Mouse (Mus musculus) stomach, postnatal 0 days (tissue): ENCODE measurements at regions not wholly inside any gene's neighbourhood (a gene's known extent, or its start where the extent isn't known, plus 50 kb on each side); places are given as distances from the start of the nearest gene placed in this dataset.

Experiments used
- ATAC-seq: fragments of 200-750 bp; cut with Nextera tagmentation; 2 replicates; pipeline ENCODE4 v1.8.0; 2017; ENCODE audit not compliant: low FRiP score, low TSS enrichment
- DNase-seq: peaks from one replicate; pipeline ENCODE4 v3.0.0-alpha.2; 2016; ENCODE audit warnings: low spot score
- H3K27ac ChIP-seq: fragments of 300-500 bp; sonication (generic); replicated peaks from 2 replicates; pipeline ENCODE4 v1.5.1; 2014; ENCODE audit warnings: mild to moderate bottlenecking, control low read depth
- H3K27me3 ChIP-seq: fragments of 300-500 bp; sonication (generic); 2 replicates; pipeline ENCODE4 v1.6.1; 2014; ENCODE audit warnings: low read length; ENCODE audit not compliant: control insufficient read depth, insufficient read depth
- H3K36me3 ChIP-seq: fragments of 300-500 bp; sonication (generic); 2 replicates; pipeline ENCODE4 v1.6.1; 2014; ENCODE audit warnings: low read length, mixed read lengths; ENCODE audit not compliant: control insufficient read depth, insufficient read depth
- H3K4me1 ChIP-seq: fragments of 300-500 bp; sonication (generic); replicated peaks from 2 replicates; pipeline ENCODE4 v1.6.1; 2014; ENCODE audit warnings: antibody characterized with exemption; ENCODE audit not compliant: control insufficient read depth, insufficient read depth
- H3K4me2 ChIP-seq: fragments of 300-500 bp; sonication (generic); replicated peaks from 2 replicates; pipeline ENCODE4 v1.6.1; 2014; ENCODE audit warnings: low read depth, mild to moderate bottlenecking, control low read depth, moderate library complexity
- H3K4me3 ChIP-seq: fragments of 300-500 bp; sonication (generic); 2 replicates; pipeline ENCODE4 v1.5.1; 2014; ENCODE audit warnings: low read depth, low read length, control low read depth
- H3K9ac ChIP-seq: fragments of 300-500 bp; sonication (generic); 2 replicates; pipeline ENCODE4 v1.6.1; 2014; ENCODE audit warnings: mild to moderate bottlenecking, low read length, control low read depth, mixed read lengths
- H3K9me3 ChIP-seq: fragments of 300-500 bp; sonication (generic); 2 replicates; pipeline ENCODE4 v1.6.1; 2016; ENCODE audit warnings: low read length; ENCODE audit not compliant: control insufficient read depth
- CTCF ChIP-seq: IDR thresholded peaks from 2 replicates; pipeline ENCODE4 v1.5.1; 2016; ENCODE audit warnings: antibody characterized with exemption, low read depth, mild to moderate bottlenecking, moderate library complexity
- EP300 ChIP-seq: optimal IDR thresholded peaks from 2 replicates; pipeline ENCODE3; 2016; ENCODE audit warnings: antibody characterized with exemption
- WGBS: fragments of 180-500 bp; shearing (Covaris S2); extraction: QIAGEN DNeasy Blood & Tissue Kit; methylation state at CpG from one replicate; pipeline ENCODE4 v1.1.7; 2014; 5-methylcytosine and 5-hydroxymethylcytosine counted together

GRCm38 (mm10) chr13:57221092-57221491 lies 325.3 kb upstream of the Trpc7 start:
- H3K4me3 ChIP-seq: no peak overlapping the region
- TF ChIP-seq CTCF (no peak), EP300 (no peak)
- no peak for DNase-seq

GRCm38 (mm10) chr13:57216161-57216560 lies 320.4 kb upstream of the Trpc7 start:
- no peak for ATAC-seq
- no peak for DNase-seq
- Histone ChIP-seq H3K36me3 (no peaks in the 10 kb centered on the region), H3K4me1 (no peaks in the 10 kb centered on the region), H3K4me2 (no peak overlapping the region), H3K9me3 (no peaks in the 10 kb centered on the region), H3K4me3 (no peak overlapping the region), H3K27ac (no peak overlapping the region), H3K27me3 (no peaks in the 10 kb centered on the region), H3K9ac (no peak overlapping the region)
- TF ChIP-seq CTCF (no peak), EP300 (no peak)
- 41% methylated on average over 7 of the region's 7 CpGs for WGBS

More at GRCm38 (mm10) chr13:57221092-57221491, 325.3 kb upstream of the Trpc7 start:
- Histone ChIP-seq H3K27ac (no peak overlapping the region), H3K36me3 (no peaks in the 10 kb centered on the region), H3K27me3 (no peaks in the 10 kb centered on the region), H3K9ac (no peak overlapping the region), H3K4me1 (no peaks in the 10 kb centered on the region), H3K9me3 (no peaks in the 10 kb centered on the region), H3K4me2 (no peak overlapping the region)
- 37% methylated on average over 8 of the region's 8 CpGs for WGBS
- ATAC-seq: no peak

- no peak for TF ChIP-seq EP300
- TF ChIP-seq CTCF: no peak
- H3K27ac ChIP-seq: no peak overlapping the region
- ATAC-seq: no peak
- no peaks in the 10 kb centered on the region for H3K27me3 ChIP-seq
- 75% methylated on average over 1 of the region's 1 CpGs for WGBS
- no peaks in the 10 kb centered on the region for H3K4me1 ChIP-seq
- no peak overlapping the region for H3K4me3 ChIP-seq
- no peaks in the 10 kb centered on the region for H3K9me3 ChIP-seq
- no peak overlapping the region for H3K9ac ChIP-seq
- no peak overlapping the region for H3K4me2 ChIP-seq
- no peaks in the 10 kb centered on the region for H3K36me3 ChIP-seq
- DNase-seq: no peak
Observed at GRCm38 (mm10) chr13:57212251-57212650, 316.5 kb upstream of the Trpc7 start.

GRCm38 (mm10) chr13:57191195-57191594 lies 295.4 kb upstream of the Trpc7 start:
- H3K27me3 ChIP-seq: no peaks in the 10 kb centered on the region
- TF ChIP-seq EP300: no peak
- TF ChIP-seq CTCF: no peak
- no peaks in the 10 kb centered on the region for H3K36me3 ChIP-seq
- no peak overlapping the region for H3K27ac ChIP-seq
- ATAC-seq (no peak), DNase-seq (no peak)
- 43% methylated on average over 3 of the region's 3 CpGs for WGBS
- no peak overlapping the region for H3K4me2 ChIP-seq
- H3K4me3 ChIP-seq: no peak overlapping the region
- no peaks in the 10 kb centered on the region for H3K9me3 ChIP-seq
- no peaks in the 10 kb centered on the region for H3K4me1 ChIP-seq
- no peak overlapping the region for H3K9ac ChIP-seq

DNA sequence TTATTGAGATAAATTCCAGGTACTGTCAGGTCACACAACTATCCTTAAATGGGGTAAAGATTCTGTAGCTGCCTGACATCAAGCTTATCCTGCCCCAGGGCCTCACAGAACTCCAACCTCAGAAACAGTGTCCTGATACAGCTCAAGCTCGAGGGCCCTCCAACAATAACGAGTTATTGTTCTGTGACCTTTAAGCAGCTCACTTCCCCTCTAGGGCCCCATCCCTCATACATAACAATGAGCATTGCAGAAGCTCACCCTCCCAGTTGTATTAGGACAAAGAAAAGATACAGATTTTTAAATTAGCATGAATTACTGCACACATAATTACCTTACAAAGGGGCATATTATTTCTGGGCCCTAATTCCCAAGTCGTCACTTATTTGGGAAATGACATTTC lies 293.5 kb upstream of the Trpc7 start:
- 68% methylated on average over 3 of the region's 3 CpGs for WGBS
- no peaks in the 10 kb centered on the region for H3K9me3 ChIP-seq
- H3K27ac ChIP-seq: no peak overlapping the region
- no peak for ATAC-seq
- H3K27me3 ChIP-seq: no peaks in the 10 kb centered on the region
- no peak overlapping the region for H3K9ac ChIP-seq
- H3K4me3 ChIP-seq: no peak overlapping the region
- TF ChIP-seq CTCF (no peak), EP300 (no peak)
- H3K4me2 ChIP-seq: no peak overlapping the region
- H3K36me3 ChIP-seq: no peaks in the 10 kb centered on the region
- DNase-seq: no peak
- no peaks in the 10 kb centered on the region for H3K4me1 ChIP-seq

GRCm38 (mm10) chr13:57186168-57186567 lies 290.4 kb upstream of the Trpc7 start:
- Histone ChIP-seq H3K27ac (no peak overlapping the region), H3K9me3 (no peaks in the 10 kb centered on the region), H3K4me3 (no peak overlapping the region), H3K27me3 (no peaks in the 10 kb centered on the region), H3K4me1 (no peaks in the 10 kb centered on the region), H3K9ac (no peak overlapping the region), H3K36me3 (no peaks in the 10 kb centered on the region), H3K4me2 (no peak overlapping the region)
- 53% methylated on average over 2 of the region's 2 CpGs for WGBS
- no peak for TF ChIP-seq CTCF
- no peak for TF ChIP-seq EP300
- ATAC-seq (no peak), DNase-seq (no peak)
